Mouse (Mus musculus): ENCODE results near the gene Bub1b. TPM values are rescaled to one million over a fixed set of nuclear protein-coding genes. Genes with fewer than 3 reads are reported as not detected.
A peak's percentile ranks its signal among the peaks of the same experiment; 100 is the strongest.

Bub1b gene
- polyA plus RNA-seq, 1 experiment from 2014 or later: 19.7 TPM

- Histone ChIP-seq H3K9ac (replicated peaks; ENCODE audit: low read length) (no peak overlapping the region), H3K9me3 (ENCODE audit: control insufficient read depth, low read length) (no peaks in the 10 kb centered on the region), H3K4me3 (replicated peaks; ENCODE audit: low read depth, low read length) (no peak overlapping the region), H3K27me3 (ENCODE audit: control insufficient read depth, insufficient read depth, low read length) (no peaks in the 10 kb centered on the region), H3K27ac (replicated peaks; ENCODE audit: low read depth, low read length) (no peak overlapping the region), H3K4me1 (ENCODE audit: control insufficient read depth, insufficient read depth, low read length) (peaks cover 3% of the 10 kb centered on the region), H3K36me3 (ENCODE audit: control insufficient read depth, insufficient read depth, low read length) (peaks cover 4% of the 10 kb centered on the region; the same call in 1 of the 2 replicates), H3K4me2 (ENCODE audit: low read length) (no peak overlapping the region)
- ATAC-seq (ENCODE audit: low FRiP score, low TSS enrichment) (no peak), DNase-seq (no peak)
- WGBS: 89% methylated on average over 18 of the region's 18 CpGs
Observed at GRCm38 (mm10) chr2:118601599-118602263, 3.7 kb downstream of the Bub1b start.

GRCm38 (mm10) chr2:118604091-118604490 lies 6.1 kb downstream of the Bub1b start:
- Histone ChIP-seq H3K9ac (replicated peaks; ENCODE audit: low read length) (no peak overlapping the region), H3K4me3 (replicated peaks; ENCODE audit: low read depth, low read length) (no peak overlapping the region), H3K36me3 (ENCODE audit: control insufficient read depth, insufficient read depth, low read length) (peaks cover 4% of the 10 kb centered on the region; the same call in 1 of the 2 replicates), H3K27me3 (ENCODE audit: control insufficient read depth, insufficient read depth, low read length) (no peaks in the 10 kb centered on the region), H3K4me1 (ENCODE audit: control insufficient read depth, insufficient read depth, low read length) (no peaks in the 10 kb centered on the region), H3K9me3 (ENCODE audit: control insufficient read depth, low read length) (no peaks in the 10 kb centered on the region), H3K4me2 (ENCODE audit: low read length) (no peak overlapping the region), H3K27ac (replicated peaks; ENCODE audit: low read depth, low read length) (no peak overlapping the region)
- DNase-seq: no peak
- WGBS: 93% methylated on average over 6 of the region's 6 CpGs
- ATAC-seq (ENCODE audit: low FRiP score, low TSS enrichment): no peak

GRCm38 (mm10) chr2:118606032-118606431 lies 8.0 kb downstream of the Bub1b start:
- Histone ChIP-seq H3K27ac (replicated peaks; ENCODE audit: low read depth, low read length) (no peak overlapping the region), H3K4me3 (replicated peaks; ENCODE audit: low read depth, low read length) (no peak overlapping the region), H3K4me2 (ENCODE audit: low read length) (no peak overlapping the region), H3K36me3 (ENCODE audit: control insufficient read depth, insufficient read depth, low read length) (peaks cover 4% of the 10 kb centered on the region; the same call in 1 of the 2 replicates), H3K4me1 (ENCODE audit: control insufficient read depth, insufficient read depth, low read length) (no peaks in the 10 kb centered on the region), H3K9me3 (ENCODE audit: control insufficient read depth, low read length) (no peaks in the 10 kb centered on the region), H3K27me3 (ENCODE audit: control insufficient read depth, insufficient read depth, low read length) (no peaks in the 10 kb centered on the region), H3K9ac (replicated peaks; ENCODE audit: low read length) (no peak overlapping the region)
- ATAC-seq (ENCODE audit: low FRiP score, low TSS enrichment): no peak
- 76% methylated on average over 2 of the region's 2 CpGs for WGBS
- DNase-seq: peak; percentile 48

- DNase-seq: no peak
- Histone ChIP-seq H3K27ac (replicated peaks; ENCODE audit: low read depth, low read length) (no peak overlapping the region), H3K36me3 (ENCODE audit: control insufficient read depth, insufficient read depth, low read length) (peaks cover 4% of the 10 kb centered on the region; the same call in 1 of the 2 replicates), H3K9me3 (ENCODE audit: control insufficient read depth, low read length) (no peaks in the 10 kb centered on the region), H3K9ac (replicated peaks; ENCODE audit: low read length) (no peak overlapping the region), H3K4me2 (ENCODE audit: low read length) (no peak overlapping the region), H3K4me3 (replicated peaks; ENCODE audit: low read depth, low read length) (no peak overlapping the region), H3K4me1 (ENCODE audit: control insufficient read depth, insufficient read depth, low read length) (no peaks in the 10 kb centered on the region), H3K27me3 (ENCODE audit: control insufficient read depth, insufficient read depth, low read length) (no peaks in the 10 kb centered on the region)
- ATAC-seq (ENCODE audit: low FRiP score, low TSS enrichment): no peak
- WGBS: 83% methylated on average over 5 of the region's 5 CpGs
Observed at GRCm38 (mm10) chr2:118606976-118607375, 9.0 kb downstream of the Bub1b start.

GRCm38 (mm10) chr2:118618013-118618412 lies 20.0 kb downstream of the Bub1b start:
- 96% methylated on average over 5 of the region's 5 CpGs for WGBS
- DNase-seq (no peak), ATAC-seq (ENCODE audit: low FRiP score, low TSS enrichment) (no peak)
- H3K4me2 ChIP-seq (ENCODE audit: low read length): no peak overlapping the region
- no peak overlapping the region for H3K9ac ChIP-seq (replicated peaks; ENCODE audit: low read length)
- H3K9me3 ChIP-seq (ENCODE audit: control insufficient read depth, low read length): no peaks in the 10 kb centered on the region
- no peak overlapping the region for H3K4me3 ChIP-seq (replicated peaks; ENCODE audit: low read depth, low read length)
- peaks cover 23% of the 10 kb centered on the region; the same call in 1 of the 2 replicates for H3K36me3 ChIP-seq (ENCODE audit: control insufficient read depth, insufficient read depth, low read length)
- no peak overlapping the region for H3K27ac ChIP-seq (replicated peaks; ENCODE audit: low read depth, low read length)
- no peaks in the 10 kb centered on the region for H3K4me1 ChIP-seq (ENCODE audit: control insufficient read depth, insufficient read depth, low read length)
- no peaks in the 10 kb centered on the region for H3K27me3 ChIP-seq (ENCODE audit: control insufficient read depth, insufficient read depth, low read length)

- H3K27me3 ChIP-seq (ENCODE audit: control insufficient read depth, insufficient read depth, low read length): no peaks in the 10 kb centered on the region
- H3K9me3 ChIP-seq (ENCODE audit: control insufficient read depth, low read length): no peaks in the 10 kb centered on the region
- H3K4me1 ChIP-seq (ENCODE audit: control insufficient read depth, insufficient read depth, low read length): no peaks in the 10 kb centered on the region
- ATAC-seq (ENCODE audit: low FRiP score, low TSS enrichment): no peak
- peaks cover 23% of the 10 kb centered on the region for H3K36me3 ChIP-seq (ENCODE audit: control insufficient read depth, insufficient read depth, low read length)
- no peak overlapping the region for H3K27ac ChIP-seq (replicated peaks; ENCODE audit: low read depth, low read length)
- no peak overlapping the region for H3K9ac ChIP-seq (replicated peaks; ENCODE audit: low read length)
- H3K4me2 ChIP-seq (ENCODE audit: low read length): no peak overlapping the region
- WGBS: 81% methylated on average over 2 of the region's 2 CpGs
- no peak overlapping the region for H3K4me3 ChIP-seq (replicated peaks; ENCODE audit: low read depth, low read length)
- no peak for DNase-seq
Observed at GRCm38 (mm10) chr2:118620101-118620500, 22.1 kb downstream of the Bub1b start.

GRCm38 (mm10) chr2:118620608-118621007 lies 22.6 kb downstream of the Bub1b start:
- Histone ChIP-seq H3K4me2 (ENCODE audit: low read length) (no peak overlapping the region), H3K9ac (replicated peaks; ENCODE audit: low read length) (no peak overlapping the region), H3K27ac (replicated peaks; ENCODE audit: low read depth, low read length) (no peak overlapping the region), H3K36me3 (ENCODE audit: control insufficient read depth, insufficient read depth, low read length) (peaks cover 20% of the 10 kb centered on the region), H3K9me3 (ENCODE audit: control insufficient read depth, low read length) (no peaks in the 10 kb centered on the region), H3K27me3 (ENCODE audit: control insufficient read depth, insufficient read depth, low read length) (no peaks in the 10 kb centered on the region), H3K4me1 (ENCODE audit: control insufficient read depth, insufficient read depth, low read length) (no peaks in the 10 kb centered on the region), H3K4me3 (replicated peaks; ENCODE audit: low read depth, low read length) (no peak overlapping the region)
- DNase-seq (no peak), ATAC-seq (ENCODE audit: low FRiP score, low TSS enrichment) (no peak)
- WGBS: 90% methylated on average over 8 of the region's 8 CpGs

GRCm38 (mm10) chr2:118629276-118629675 lies 31.3 kb downstream of the Bub1b start:
- Histone ChIP-seq H3K27ac (replicated peaks; ENCODE audit: low read depth, low read length) (no peak overlapping the region), H3K9me3 (ENCODE audit: control insufficient read depth, low read length) (no peaks in the 10 kb centered on the region), H3K4me1 (ENCODE audit: control insufficient read depth, insufficient read depth, low read length) (no peaks in the 10 kb centered on the region), H3K36me3 (ENCODE audit: control insufficient read depth, insufficient read depth, low read length) (peaks cover 25% of the 10 kb centered on the region), H3K27me3 (ENCODE audit: control insufficient read depth, insufficient read depth, low read length) (no peaks in the 10 kb centered on the region), H3K9ac (replicated peaks; ENCODE audit: low read length) (no peak overlapping the region), H3K4me3 (replicated peaks; ENCODE audit: low read depth, low read length) (no peak overlapping the region), H3K4me2 (ENCODE audit: low read length) (no peak overlapping the region)
- WGBS: 92% methylated on average over 6 of the region's 6 CpGs
- no peak for ATAC-seq (ENCODE audit: low FRiP score, low TSS enrichment)
- DNase-seq: no peak

GRCm38 (mm10) chr2:118633441-118633840 lies 35.4 kb downstream of the Bub1b start:
- H3K9ac ChIP-seq (replicated peaks; ENCODE audit: low read length): no peak overlapping the region
- DNase-seq: no peak
- no peaks in the 10 kb centered on the region for H3K9me3 ChIP-seq (ENCODE audit: control insufficient read depth, low read length)
- peaks cover 22% of the 10 kb centered on the region; the same call in 1 of the 2 replicates for H3K36me3 ChIP-seq (ENCODE audit: control insufficient read depth, insufficient read depth, low read length)
- 44% methylated on average over 5 of the region's 5 CpGs for WGBS
- H3K27ac ChIP-seq (replicated peaks; ENCODE audit: low read depth, low read length): no peak overlapping the region
- ATAC-seq (ENCODE audit: low FRiP score, low TSS enrichment): no peak
- no peaks in the 10 kb centered on the region for H3K4me1 ChIP-seq (ENCODE audit: control insufficient read depth, insufficient read depth, low read length)
- H3K4me3 ChIP-seq (replicated peaks; ENCODE audit: low read depth, low read length): no peak overlapping the region
- H3K27me3 ChIP-seq (ENCODE audit: control insufficient read depth, insufficient read depth, low read length): no peaks in the 10 kb centered on the region
- H3K4me2 ChIP-seq (ENCODE audit: low read length): no peak overlapping the region
